In the genomic region with DNA sequence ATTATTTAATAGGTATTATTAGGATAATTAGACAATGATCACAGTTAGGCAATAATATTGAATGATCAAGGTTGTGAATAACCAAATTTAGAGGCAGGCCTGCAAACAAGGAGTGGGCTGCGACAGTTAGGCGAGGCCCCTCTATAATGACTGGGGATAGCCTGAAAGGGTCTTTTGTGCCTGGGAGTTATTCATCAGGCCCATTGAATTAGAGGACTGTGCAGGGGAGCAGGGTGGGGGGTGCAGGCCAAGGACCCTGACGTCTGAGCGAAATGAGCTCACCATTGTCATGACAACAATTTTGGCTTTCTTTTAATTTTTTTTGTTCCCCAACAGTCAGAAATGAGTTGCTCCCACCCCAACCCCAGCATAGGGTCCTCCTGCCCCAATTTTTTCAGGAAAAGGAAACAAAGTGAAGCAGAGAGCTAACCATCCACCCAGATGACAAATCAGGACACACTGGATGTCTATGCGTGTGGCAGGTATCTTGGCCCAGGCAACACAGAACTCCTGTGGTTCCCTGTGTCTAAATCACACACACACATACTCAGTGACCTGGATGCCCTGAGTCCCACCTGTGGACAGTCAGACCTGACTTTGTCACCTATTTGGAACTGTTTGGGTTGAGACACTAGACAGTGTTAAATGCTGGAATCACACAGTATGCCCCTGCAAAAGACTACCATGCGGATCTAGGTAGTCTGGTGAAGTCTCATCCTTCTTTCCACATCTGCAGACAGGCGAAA, we compare ENCODE assay signal across 14 mouse cellular contexts. TPM values are rescaled to one million over a fixed set of nuclear protein-coding genes. Genes with fewer than 3 reads are reported as not detected.
DNase-seq lines count a peak whose midpoint lies in the region; ATAC-seq lines count a peak whose summit lies in the region.
"Had no signal": no experiment of that assay in that cellular context is flagged by ENCODE, and none has a peak within 500 bp of the region (broad histone marks: within the 10 kb centered on the region; RNA-seq: fewer than 3 reads in every experiment).

No protein-coding gene starts in this region.

- 0 out of 2 replicates have a peak overlapping the region, but pooled peaks have one; percentile 7 for H3K27ac ChIP-seq in neural tube, embryonic 11.5 days (ENCODE audit: low read depth, low read length)
- H3K27ac ChIP-seq in neural tube, embryonic 15.5 days (replicated peaks): no peak overlapping the region
- H3K27ac ChIP-seq in forebrain, embryonic 14.5 days (ENCODE audit: low read depth, low read length): peak overlapping the region; percentile 27; the same call in 1 of the 2 replicates
- no peak overlapping the region for H3K27ac ChIP-seq in hindbrain, embryonic 15.5 days (replicated peaks)
- no peak overlapping the region for H3K27ac ChIP-seq in stomach, embryonic 14.5 days (ENCODE audit: low read length)
- H3K27ac ChIP-seq: heart, adult 2 months; limb, embryonic 12.5 days had no signal

- ATAC-seq in neural tube, embryonic 11.5 days (ENCODE audit: insufficient read depth, low FRiP score, low TSS enrichment): peak; percentile 87; the same call in 1 of the 2 replicates
- no peak; the same call in 1 of the 2 replicates for ATAC-seq in neural tube, embryonic 15.5 days (ENCODE audit: low FRiP score)
- peak; percentile 91 for ATAC-seq in forebrain, embryonic 14.5 days
- ATAC-seq in hindbrain, embryonic 15.5 days (ENCODE audit: low FRiP score, low read depth): peak; percentile 54; the same call in 1 of the 2 replicates
- peak; percentile 28; the same call in 1 of the 2 replicates for ATAC-seq in stomach, embryonic 14.5 days (ENCODE audit: insufficient number of reproducible peaks, insufficient read depth, low FRiP score, low read depth)

- no peaks in the 10 kb centered on the region for H3K9me3 ChIP-seq in neural tube, embryonic 11.5 days (ENCODE audit: control insufficient read depth, low read length)
- no peaks in the 10 kb centered on the region for H3K9me3 ChIP-seq in neural tube, embryonic 15.5 days (replicated peaks)
- no peaks in the 10 kb centered on the region for H3K9me3 ChIP-seq in forebrain, embryonic 14.5 days (replicated peaks; ENCODE audit: control insufficient read depth, low read length)
- H3K9me3 ChIP-seq in hindbrain, embryonic 15.5 days: no peaks in the 10 kb centered on the region
- H3K9me3 ChIP-seq in stomach, embryonic 14.5 days (ENCODE audit: control insufficient read depth, low read depth, low read length): no peaks in the 10 kb centered on the region
- H3K9me3 ChIP-seq: limb, embryonic 12.5 days had no signal

- 42% methylated on average over 7 of the region's 7 CpGs for WGBS in neural tube, embryonic 11.5 days
- 36% methylated on average over 7 of the region's 7 CpGs for WGBS in neural tube, embryonic 15.5 days
- 11% methylated on average over 7 of the region's 7 CpGs for WGBS in forebrain, embryonic 14.5 days
- 34% methylated on average over 7 of the region's 7 CpGs for WGBS in hindbrain, embryonic 15.5 days
- 72% methylated on average over 7 of the region's 7 CpGs for WGBS in stomach, embryonic 14.5 days

- H3K4me2 ChIP-seq in neural tube, embryonic 11.5 days (ENCODE audit: low read depth): no peak overlapping the region
- H3K4me2 ChIP-seq in neural tube, embryonic 15.5 days: no peak overlapping the region
- no peak overlapping the region for H3K4me2 ChIP-seq in forebrain, embryonic 14.5 days (ENCODE audit: low read length)
- H3K4me2 ChIP-seq in hindbrain, embryonic 15.5 days: no peak overlapping the region
- no peak overlapping the region for H3K4me2 ChIP-seq in stomach, embryonic 14.5 days (replicated peaks; ENCODE audit: low read depth, low read length)
- H3K4me2 ChIP-seq: limb, embryonic 12.5 days had no signal

- peak; percentile 40 for DNase-seq in neural tube, embryonic 11.5 days (ENCODE audit: low spot score)
- peak; percentile 63 for DNase-seq in forebrain, embryonic 14.5 days (ENCODE audit: low spot score)
- no peak for DNase-seq in adrenal gland, postnatal 14 days
- DNase-seq in cerebellum, adult 9-11 months: no peak
- DNase-seq in layer of hippocampus, postnatal 36 days: no peak

- no peak overlapping the region for H3K4me3 ChIP-seq in neural tube, embryonic 11.5 days (ENCODE audit: low read depth, low read length)
- no peak overlapping the region for H3K4me3 ChIP-seq in neural tube, embryonic 15.5 days (replicated peaks)
- no peak overlapping the region for H3K4me3 ChIP-seq in forebrain, embryonic 14.5 days (ENCODE audit: low read depth, low read length)
- H3K4me3 ChIP-seq in hindbrain, embryonic 15.5 days: no peak overlapping the region
- H3K4me3 ChIP-seq in stomach, embryonic 14.5 days (ENCODE audit: low read depth, low read length): no peak overlapping the region
- H3K4me3 ChIP-seq: heart, adult 2 months; limb, embryonic 12.5 days had no signal

- no peaks in the 10 kb centered on the region for H3K36me3 ChIP-seq in neural tube, embryonic 11.5 days (ENCODE audit: control insufficient read depth, insufficient read depth, low read length)
- no peaks in the 10 kb centered on the region for H3K36me3 ChIP-seq in neural tube, embryonic 15.5 days
- H3K36me3 ChIP-seq in forebrain, embryonic 14.5 days (ENCODE audit: control insufficient read depth, insufficient read depth, low read length): no peaks in the 10 kb centered on the region
- no peaks in the 10 kb centered on the region for H3K36me3 ChIP-seq in hindbrain, embryonic 15.5 days
- H3K36me3 ChIP-seq in stomach, embryonic 14.5 days (ENCODE audit: control insufficient read depth, insufficient read depth, low read length): no peaks in the 10 kb centered on the region
- H3K36me3 ChIP-seq: limb, embryonic 12.5 days had no signal

- H3K9ac ChIP-seq in neural tube, embryonic 11.5 days (ENCODE audit: low read length): no peak overlapping the region
- H3K9ac ChIP-seq in neural tube, embryonic 15.5 days (replicated peaks): no peak overlapping the region
- 0 out of 2 replicates have a peak overlapping the region, but pooled peaks have one; percentile 17 for H3K9ac ChIP-seq in forebrain, embryonic 14.5 days (ENCODE audit: low read length)
- H3K9ac ChIP-seq in hindbrain, embryonic 15.5 days: no peak overlapping the region
- H3K9ac ChIP-seq in stomach, embryonic 14.5 days (replicated peaks; ENCODE audit: low read depth, low read length): no peak overlapping the region
- H3K9ac ChIP-seq: limb, embryonic 12.5 days had no signal

- H3K4me1 ChIP-seq in neural tube, embryonic 11.5 days (ENCODE audit: control insufficient read depth, insufficient read depth, low read length): no peaks in the 10 kb centered on the region
- no peaks in the 10 kb centered on the region for H3K4me1 ChIP-seq in neural tube, embryonic 15.5 days
- peaks cover 12% of the 10 kb centered on the region for H3K4me1 ChIP-seq in forebrain, embryonic 14.5 days (ENCODE audit: control insufficient read depth, insufficient read depth, low read length)
- H3K4me1 ChIP-seq in hindbrain, embryonic 15.5 days (replicated peaks): no peaks in the 10 kb centered on the region
- H3K4me1 ChIP-seq in stomach, embryonic 14.5 days (ENCODE audit: control insufficient read depth, insufficient read depth, low read length): no peaks in the 10 kb centered on the region

- H3K27me3 ChIP-seq in neural tube, embryonic 11.5 days (ENCODE audit: control insufficient read depth, insufficient read depth, low read length): no peaks in the 10 kb centered on the region
- H3K27me3 ChIP-seq in neural tube, embryonic 15.5 days (replicated peaks): no peaks in the 10 kb centered on the region
- H3K27me3 ChIP-seq in forebrain, embryonic 14.5 days (replicated peaks; ENCODE audit: control insufficient read depth, insufficient read depth, low read length): no peaks in the 10 kb centered on the region; the same call in 1 of the 2 replicates
- no peaks in the 10 kb centered on the region for H3K27me3 ChIP-seq in hindbrain, embryonic 15.5 days
- no peaks in the 10 kb centered on the region for H3K27me3 ChIP-seq in stomach, embryonic 14.5 days (ENCODE audit: control insufficient read depth, insufficient read depth, low read length)
- H3K27me3 ChIP-seq: CH12.LX had no signal

RNA-seq across cellular contexts. Expression of a gene that starts 27.7 kb away (rescaled TPM):
- 50.4 and 57.3 TPM in 2 replicates for polyA plus RNA-seq in neural tube, embryonic 11.5 days (2014; fragmentation: Nextera tagmentation; extraction: Ambion mirVana)
- polyA plus RNA-seq in neural tube, embryonic 15.5 days (2015; fragmentation: Nextera tagmentation; extraction: Ambion mirVana): 23.7 and 33.5 TPM in 2 replicates
- 17.4 and 22.2 TPM in 2 replicates for polyA plus RNA-seq in forebrain, embryonic 14.5 days (2014; fragmentation: Nextera tagmentation; extraction: Ambion mirVana)
- polyA plus RNA-seq in hindbrain, embryonic 15.5 days (2015; fragmentation: Nextera tagmentation; extraction: Ambion mirVana): 25.4 and 27.7 TPM in 2 replicates
- 128 and 135 TPM in 2 replicates for polyA plus RNA-seq in stomach, embryonic 14.5 days (2014; fragmentation: Nextera tagmentation; extraction: Ambion mirVana)
- total RNA-seq in adrenal gland, postnatal 14 days (2021): 84.2 and 94.8 TPM in 2 replicates
- 10 to 100 TPM; 49.3 to 50.9 TPM for total RNA-seq in layer of hippocampus, postnatal 36 days (2021)
- total RNA-seq: hematopoietic stem cell, adult 5-6 weeks; megakaryocyte, adult 5-6 weeks; neutrophil, adult 5-6 weeks had no signal

Comparison
In these comparisons a context has a peak if more than half of its experiments do, and no peak if none do; other contexts are left out.
1. H3K27ac ChIP-seq: peak in neural tube, embryonic 11.5 days (single experiment) and forebrain, embryonic 14.5 days (single experiment); none in neural tube, embryonic 15.5 days (single experiment), hindbrain, embryonic 15.5 days (single experiment) and stomach, embryonic 14.5 days (single experiment).
2. DNase-seq: peak in neural tube, embryonic 11.5 days (single experiment) and forebrain, embryonic 14.5 days (single experiment); none in adrenal gland, postnatal 14 days (single experiment), cerebellum, adult 9-11 months (single experiment) and layer of hippocampus, postnatal 36 days (0 of 2).